Mouse (Mus musculus) lung, adult 2 months (tissue): ENCODE results near the gene Gm20747. TPM values are rescaled to one million over a fixed set of nuclear protein-coding genes. Genes with fewer than 3 reads are reported as not detected.
"Not testable (repeated sequence)": the region's sequence is repeated elsewhere in the genome, so short reads cannot be mapped to it uniquely, and the experiment has no call there.

Source experiments
- DNase-seq: peaks from one replicate; pipeline ENCODE4 v3.0.0; 2022
- H3K4me1 ChIP-seq: fragments of 200-500 bp; 2 replicates; pipeline ENCODE4 v1.6.1; 2011; ENCODE audit warnings: low read length; ENCODE audit not compliant: control insufficient read depth, insufficient read depth
- H3K4me3 ChIP-seq: fragments of 200-500 bp; replicated peaks from 2 replicates; pipeline ENCODE3; 2011; ENCODE audit warnings: low read depth, mild to moderate bottlenecking, control low read depth, low read length; ENCODE audit errors: extremely low read depth
- WGBS: fragments of 180-500 bp; shearing (Covaris S2); methylation state at CpG from one replicate; pipeline ENCODE4 v1.1.7; 2018; 5-methylcytosine and 5-hydroxymethylcytosine counted together
- polyA plus RNA-seq: library from polyadenylated mRNA; depleted of rRNA; stranded (reverse); fragments of >200 nt; gene quantifications from 2 replicates; pipeline ENCODE4 v1.2.3, GENCODE M21; 2012; rRNA removed

Gm20747 gene
- not detected in 2 replicates for polyA plus RNA-seq

- not testable (repeated sequence) for H3K4me1 ChIP-seq, DNase-seq, H3K4me3 ChIP-seq
- no CpG with 5 or more reads among the region's 3 CpGs for whole genome bisulfite sequencing
Measured at GRCm38 (mm10) chrY:53418191-53418590, at the start of gene Gm20747. Gm20747 (minus strand) TSS chrY:53418291.
